ENCODE assay signal across 28 mouse cellular contexts in the genomic region with DNA sequence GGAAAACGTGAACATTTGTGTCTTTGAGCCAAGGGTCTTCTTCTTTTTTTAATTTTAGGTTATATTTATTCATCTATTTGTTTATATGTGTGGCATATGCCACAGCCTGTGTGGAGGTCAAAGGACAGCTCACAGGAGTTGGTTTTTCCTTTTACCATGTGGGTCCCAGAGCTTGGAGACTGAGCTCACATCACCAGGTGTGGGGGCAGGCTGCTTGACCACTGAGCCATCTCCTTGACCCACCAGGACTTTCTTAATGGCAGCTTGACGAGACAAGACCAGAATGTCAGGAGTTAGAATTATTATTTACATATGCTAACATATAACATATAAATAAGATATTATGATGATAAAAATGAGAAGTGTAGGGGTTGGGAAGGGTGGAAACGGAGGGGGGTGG.
"Had no signal": no experiment of that assay in that cellular context is flagged by ENCODE, and none has a peak within 500 bp of the region (broad histone marks: within the 10 kb centered on the region; RNA-seq: fewer than 3 reads in every experiment).

No protein-coding gene starts in this region.

- H3K36me3 ChIP-seq: embryonic facial prominence, embryonic 10.5 days; embryonic facial prominence, embryonic 12.5 days; embryonic facial prominence, embryonic 13.5 days; embryonic facial prominence, embryonic 15.5 days; forebrain, embryonic 10.5 days; forebrain, embryonic 12.5 days; forebrain, embryonic 15.5 days had no signal

- H3K4me1 ChIP-seq: embryonic facial prominence, embryonic 10.5 days; embryonic facial prominence, embryonic 12.5 days; embryonic facial prominence, embryonic 13.5 days; embryonic facial prominence, embryonic 15.5 days; forebrain, embryonic 10.5 days; forebrain, embryonic 12.5 days; forebrain, embryonic 13.5 days; forebrain, embryonic 15.5 days had no signal

- H3K27me3 ChIP-seq: embryonic facial prominence, embryonic 12.5 days; embryonic facial prominence, embryonic 13.5 days; embryonic facial prominence, embryonic 15.5 days; forebrain, embryonic 12.5 days; forebrain, embryonic 13.5 days; forebrain, embryonic 15.5 days had no signal

- H3K4me2 ChIP-seq: embryonic facial prominence, embryonic 12.5 days; embryonic facial prominence, embryonic 13.5 days; embryonic facial prominence, embryonic 15.5 days; forebrain, embryonic 12.5 days; forebrain, embryonic 13.5 days; forebrain, embryonic 15.5 days had no signal

- DNase-seq: cerebellum, adult 2 months; cerebellum, adult 8-10 months; cerebellum, adult 9-10 months; cerebellum, adult 9-11 months; cerebellum, postnatal 10 days; cerebellum, postnatal 14 days; cerebellum, postnatal 25 days; cerebellum, postnatal 36 days; embryo, embryonic 11 days; forebrain, postnatal 0 days; gastrocnemius, adult 2 months; gastrocnemius, postnatal 10 days; gastrocnemius, postnatal 14 days; gastrocnemius, postnatal 25 days; gastrocnemius, postnatal 36 days; heart, adult 18-20 months; heart, adult 2 months had no signal

- H3K9ac ChIP-seq: embryonic facial prominence, embryonic 12.5 days; embryonic facial prominence, embryonic 13.5 days; embryonic facial prominence, embryonic 15.5 days; forebrain, embryonic 12.5 days; forebrain, embryonic 13.5 days; forebrain, embryonic 15.5 days; forebrain, postnatal 0 days had no signal

- H3K27ac ChIP-seq: embryonic facial prominence, embryonic 10.5 days; embryonic facial prominence, embryonic 12.5 days; embryonic facial prominence, embryonic 13.5 days; embryonic facial prominence, embryonic 15.5 days; forebrain, embryonic 10.5 days; forebrain, embryonic 12.5 days; forebrain, embryonic 13.5 days; forebrain, embryonic 15.5 days; gastrocnemius, adult 2 months; heart, adult 2 months had no signal

- ATAC-seq: forebrain, embryonic 13.5 days; forebrain, embryonic 14.5 days; forebrain, embryonic 15.5 days; forebrain, embryonic 16.5 days; forebrain, postnatal 0 days had no signal

- H3K9me3 ChIP-seq: embryonic facial prominence, embryonic 10.5 days; embryonic facial prominence, embryonic 12.5 days; embryonic facial prominence, embryonic 13.5 days; embryonic facial prominence, embryonic 15.5 days; forebrain, embryonic 10.5 days; forebrain, embryonic 12.5 days; forebrain, embryonic 13.5 days; forebrain, embryonic 15.5 days had no signal

- H3K4me3 ChIP-seq: embryonic facial prominence, embryonic 10.5 days; embryonic facial prominence, embryonic 12.5 days; embryonic facial prominence, embryonic 13.5 days; embryonic facial prominence, embryonic 15.5 days; erythroblast, embryonic 14.5 days; forebrain, embryonic 10.5 days; forebrain, embryonic 12.5 days; forebrain, embryonic 13.5 days; forebrain, embryonic 15.5 days; gastrocnemius, adult 2 months; heart, adult 2 months had no signal
